Mouse (Mus musculus): ENCODE measurements around the gene Nagpa. TPM values are rescaled to one million over a fixed set of nuclear protein-coding genes. Genes with fewer than 3 reads are reported as not detected.
"Not testable (repeated sequence)": the region's sequence is repeated elsewhere in the genome, so short reads cannot be mapped to it uniquely, and the experiment has no call there.

Nagpa gene
- polyA plus RNA-seq, 1 experiment from 2014 or later, result 17.7 TPM

- ATAC-seq (replicated peaks; ENCODE audit: extremely low read depth, insufficient read depth, low FRiP score); H3K4me2 ChIP-seq (ENCODE audit: low read depth, low read length); H3K9ac ChIP-seq (ENCODE audit: low read length); H3K36me3 ChIP-seq (ENCODE audit: control insufficient read depth, insufficient read depth); H3K9me3 ChIP-seq (replicated peaks; ENCODE audit: control insufficient read depth, low read length); H3K27me3 ChIP-seq (ENCODE audit: control insufficient read depth, insufficient read depth, low read length); H3K27ac ChIP-seq (ENCODE audit: low read length); H3K4me1 ChIP-seq (ENCODE audit: control insufficient read depth, insufficient read depth, low read length); H3K4me3 ChIP-seq (ENCODE audit: low read length): not testable (repeated sequence)
- WGBS, result 77% methylated on average over 3 of the region's 3 CpGs
These were observed 24.3 kb upstream of the Nagpa start for GRCm38 (mm10) chr16:5228103-5228502.

DNA sequence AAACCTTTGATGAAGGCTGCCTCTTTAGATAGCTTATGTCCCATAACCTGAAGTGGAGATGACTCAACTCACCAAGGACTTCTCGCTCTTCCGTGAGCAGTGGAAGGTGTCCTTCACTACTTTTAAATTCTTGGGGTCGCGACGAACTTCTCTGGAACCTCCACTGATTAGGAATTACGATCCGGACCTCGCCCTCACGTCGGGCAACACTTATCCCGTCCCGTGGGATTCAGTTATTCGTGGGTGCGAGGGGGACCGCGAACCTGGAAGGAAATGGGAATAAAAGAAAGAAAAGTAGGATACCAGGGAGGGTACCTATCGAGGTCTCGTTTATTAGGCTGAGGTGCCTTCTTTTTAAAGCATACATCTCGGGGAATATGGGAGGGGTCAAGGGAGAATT, 23.7 kb upstream of the Nagpa start:
- not testable (repeated sequence) for H3K27me3 ChIP-seq (ENCODE audit: control insufficient read depth, insufficient read depth, low read length); H3K4me1 ChIP-seq (ENCODE audit: control insufficient read depth, insufficient read depth, low read length); H3K9me3 ChIP-seq (replicated peaks; ENCODE audit: control insufficient read depth, low read length); H3K36me3 ChIP-seq (ENCODE audit: control insufficient read depth, insufficient read depth); H3K4me3 ChIP-seq (ENCODE audit: low read length); H3K27ac ChIP-seq (ENCODE audit: low read length); H3K9ac ChIP-seq (ENCODE audit: low read length); H3K4me2 ChIP-seq (ENCODE audit: low read depth, low read length); ATAC-seq (replicated peaks; ENCODE audit: extremely low read depth, insufficient read depth, low FRiP score)
- WGBS, result 69% methylated on average over 19 of the region's 19 CpGs

GRCm38 (mm10) chr16:5226534-5226933, 22.7 kb upstream of the Nagpa start:
- H3K27ac ChIP-seq (ENCODE audit: low read length); H3K9ac ChIP-seq (ENCODE audit: low read length); H3K36me3 ChIP-seq (ENCODE audit: control insufficient read depth, insufficient read depth); H3K4me3 ChIP-seq (ENCODE audit: low read length); H3K9me3 ChIP-seq (replicated peaks; ENCODE audit: control insufficient read depth, low read length); H3K4me1 ChIP-seq (ENCODE audit: control insufficient read depth, insufficient read depth, low read length); ATAC-seq (replicated peaks; ENCODE audit: extremely low read depth, insufficient read depth, low FRiP score); H3K27me3 ChIP-seq (ENCODE audit: control insufficient read depth, insufficient read depth, low read length); H3K4me2 ChIP-seq (ENCODE audit: low read depth, low read length): not testable (repeated sequence)
- 2% methylated on average over 1 of the region's 1 CpGs for WGBS

- ATAC-seq (replicated peaks; ENCODE audit: extremely low read depth, insufficient read depth, low FRiP score), result no peak
- peak within 1 kb of the TSS; percentile 39; the same call in 1 of the 2 replicates for H3K27ac ChIP-seq (ENCODE audit: low read length)
- H3K9ac ChIP-seq (ENCODE audit: low read length), result no peak within 1 kb of the TSS
- no peaks in the 10 kb centered on the region for H3K9me3 ChIP-seq (replicated peaks; ENCODE audit: control insufficient read depth, low read length)
- no peaks in the 10 kb centered on the region for H3K4me1 ChIP-seq (ENCODE audit: control insufficient read depth, insufficient read depth, low read length)
- 0 out of 2 replicates have a peak within 1 kb of the TSS, but pooled peaks have one; percentile 0 for H3K4me2 ChIP-seq (ENCODE audit: low read depth, low read length)
- no peak within 1 kb of the TSS for H3K4me3 ChIP-seq (ENCODE audit: low read length)
- H3K27me3 ChIP-seq (ENCODE audit: control insufficient read depth, insufficient read depth, low read length), result no peaks in the 10 kb centered on the region
- no peaks in the 10 kb centered on the region for H3K36me3 ChIP-seq (ENCODE audit: control insufficient read depth, insufficient read depth)
- WGBS, result 62% methylated on average over 6 of the region's 6 CpGs
These were observed 18.3 kb upstream of the Nagpa start, which contains the start of gene AU021092 for GRCm38 (mm10) chr16:5222140-5222539. Gene AU021092, minus strand, starts transcription at chr16:5222299.

DNA sequence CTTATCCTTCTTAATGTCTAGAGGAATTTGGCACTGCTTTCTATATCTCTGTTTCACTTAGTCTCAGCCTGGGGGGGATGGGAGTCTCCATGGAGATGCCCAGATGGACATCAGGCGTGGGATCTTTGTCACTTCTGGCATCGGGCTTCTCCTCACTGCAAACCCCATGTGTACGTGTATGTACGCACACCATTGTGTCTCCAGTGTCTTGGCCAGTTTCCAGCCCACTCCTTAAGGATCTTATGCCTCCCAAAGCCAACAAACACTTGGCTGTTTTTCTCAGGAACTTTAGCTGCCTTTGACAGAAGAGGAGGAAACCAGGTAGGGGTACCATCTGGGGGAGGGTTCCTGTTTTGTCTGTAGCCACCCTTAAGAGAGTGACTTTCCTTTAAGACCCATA, 17.6 kb upstream of the Nagpa start:
- Histone ChIP-seq H3K27ac (ENCODE audit: low read length) (no peak overlapping the region), H3K27me3 (ENCODE audit: control insufficient read depth, insufficient read depth, low read length) (no peaks in the 10 kb centered on the region), H3K4me3 (ENCODE audit: low read length) (no peak overlapping the region), H3K9ac (ENCODE audit: low read length) (no peak overlapping the region), H3K9me3 (replicated peaks; ENCODE audit: control insufficient read depth, low read length) (no peaks in the 10 kb centered on the region), H3K4me2 (ENCODE audit: low read depth, low read length) (0 out of 2 replicates have a peak overlapping the region, but pooled peaks have one; percentile 0), H3K4me1 (ENCODE audit: control insufficient read depth, insufficient read depth, low read length) (0 out of 2 replicates have a peak, but pooled peaks cover 4% of the 10 kb centered on the region), H3K36me3 (ENCODE audit: control insufficient read depth, insufficient read depth) (no peaks in the 10 kb centered on the region)
- ATAC-seq (replicated peaks; ENCODE audit: extremely low read depth, insufficient read depth, low FRiP score), result no peak
- WGBS, result 39% methylated on average over 4 of the region's 4 CpGs

- ATAC-seq (replicated peaks; ENCODE audit: extremely low read depth, insufficient read depth, low FRiP score), result no peak
- 72% methylated on average over 5 of the region's 5 CpGs for WGBS
- 0 out of 2 replicates have a peak, but pooled peaks cover 4% of the 10 kb centered on the region for H3K4me1 ChIP-seq (ENCODE audit: control insufficient read depth, insufficient read depth, low read length)
- H3K27ac ChIP-seq (ENCODE audit: low read length), result no peak overlapping the region
- H3K36me3 ChIP-seq (ENCODE audit: control insufficient read depth, insufficient read depth), result no peaks in the 10 kb centered on the region
- no peaks in the 10 kb centered on the region for H3K9me3 ChIP-seq (replicated peaks; ENCODE audit: control insufficient read depth, low read length)
- H3K27me3 ChIP-seq (ENCODE audit: control insufficient read depth, insufficient read depth, low read length), result no peaks in the 10 kb centered on the region
- no peak overlapping the region for H3K9ac ChIP-seq (ENCODE audit: low read length)
- no peak overlapping the region for H3K4me3 ChIP-seq (ENCODE audit: low read length)
- no peak overlapping the region for H3K4me2 ChIP-seq (ENCODE audit: low read depth, low read length)
These were observed 13.7 kb upstream of the Nagpa start for GRCm38 (mm10) chr16:5217341-5218133.

GRCm38 (mm10) chr16:5216686-5217085, 12.9 kb upstream of the Nagpa start:
- Histone ChIP-seq H3K36me3 (ENCODE audit: control insufficient read depth, insufficient read depth) (no peaks in the 10 kb centered on the region), H3K4me3 (ENCODE audit: low read length) (no peak overlapping the region), H3K4me1 (ENCODE audit: control insufficient read depth, insufficient read depth, low read length) (0 out of 2 replicates have a peak, but pooled peaks cover 4% of the 10 kb centered on the region), H3K9me3 (replicated peaks; ENCODE audit: control insufficient read depth, low read length) (no peaks in the 10 kb centered on the region), H3K27me3 (ENCODE audit: control insufficient read depth, insufficient read depth, low read length) (no peaks in the 10 kb centered on the region), H3K27ac (ENCODE audit: low read length) (no peak overlapping the region), H3K9ac (ENCODE audit: low read length) (no peak overlapping the region), H3K4me2 (ENCODE audit: low read depth, low read length) (no peak overlapping the region)
- 47% methylated on average over 6 of the region's 6 CpGs for WGBS
- ATAC-seq (replicated peaks; ENCODE audit: extremely low read depth, insufficient read depth, low FRiP score), result no peak

- Histone ChIP-seq H3K4me3 (ENCODE audit: low read length) (no peak overlapping the region), H3K9me3 (replicated peaks; ENCODE audit: control insufficient read depth, low read length) (no peaks in the 10 kb centered on the region), H3K36me3 (ENCODE audit: control insufficient read depth, insufficient read depth) (no peaks in the 10 kb centered on the region), H3K27me3 (ENCODE audit: control insufficient read depth, insufficient read depth, low read length) (no peaks in the 10 kb centered on the region), H3K4me2 (ENCODE audit: low read depth, low read length) (no peak overlapping the region), H3K27ac (ENCODE audit: low read length) (no peak overlapping the region), H3K9ac (ENCODE audit: low read length) (no peak overlapping the region), H3K4me1 (ENCODE audit: control insufficient read depth, insufficient read depth, low read length) (0 out of 2 replicates have a peak, but pooled peaks cover 4% of the 10 kb centered on the region)
- 82% methylated on average over 2 of the region's 2 CpGs for WGBS
- ATAC-seq (replicated peaks; ENCODE audit: extremely low read depth, insufficient read depth, low FRiP score), result no peak
These were observed 10.3 kb upstream of the Nagpa start for GRCm38 (mm10) chr16:5214126-5214525.

GRCm38 (mm10) chr16:5212150-5212549, 8.3 kb upstream of the Nagpa start:
- 70% methylated on average over 3 of the region's 3 CpGs for WGBS
- no peaks in the 10 kb centered on the region for H3K9me3 ChIP-seq (replicated peaks; ENCODE audit: control insufficient read depth, low read length)
- no peak for ATAC-seq (replicated peaks; ENCODE audit: extremely low read depth, insufficient read depth, low FRiP score)
- no peak overlapping the region for H3K4me2 ChIP-seq (ENCODE audit: low read depth, low read length)
- no peak overlapping the region for H3K4me3 ChIP-seq (ENCODE audit: low read length)
- no peak overlapping the region for H3K9ac ChIP-seq (ENCODE audit: low read length)
- no peaks in the 10 kb centered on the region for H3K27me3 ChIP-seq (ENCODE audit: control insufficient read depth, insufficient read depth, low read length)
- H3K27ac ChIP-seq (ENCODE audit: low read length), result no peak overlapping the region
- 0 out of 2 replicates have a peak, but pooled peaks cover 4% of the 10 kb centered on the region for H3K4me1 ChIP-seq (ENCODE audit: control insufficient read depth, insufficient read depth, low read length)
- H3K36me3 ChIP-seq (ENCODE audit: control insufficient read depth, insufficient read depth), result no peaks in the 10 kb centered on the region
